Mouse (Mus musculus) testis, postnatal 14 days (tissue): Measurements from ENCODE around the gene Dera.
"Not testable (repeated sequence)": the region's sequence is repeated elsewhere in the genome, so short reads cannot be mapped to it uniquely, and the experiment has no call there.

ENCODE experiments used
- DNase-seq: peaks from one replicate; pipeline ENCODE4 v3.0.0; 2021; ENCODE audit warnings: low spot score

Gene Dera

DNA sequence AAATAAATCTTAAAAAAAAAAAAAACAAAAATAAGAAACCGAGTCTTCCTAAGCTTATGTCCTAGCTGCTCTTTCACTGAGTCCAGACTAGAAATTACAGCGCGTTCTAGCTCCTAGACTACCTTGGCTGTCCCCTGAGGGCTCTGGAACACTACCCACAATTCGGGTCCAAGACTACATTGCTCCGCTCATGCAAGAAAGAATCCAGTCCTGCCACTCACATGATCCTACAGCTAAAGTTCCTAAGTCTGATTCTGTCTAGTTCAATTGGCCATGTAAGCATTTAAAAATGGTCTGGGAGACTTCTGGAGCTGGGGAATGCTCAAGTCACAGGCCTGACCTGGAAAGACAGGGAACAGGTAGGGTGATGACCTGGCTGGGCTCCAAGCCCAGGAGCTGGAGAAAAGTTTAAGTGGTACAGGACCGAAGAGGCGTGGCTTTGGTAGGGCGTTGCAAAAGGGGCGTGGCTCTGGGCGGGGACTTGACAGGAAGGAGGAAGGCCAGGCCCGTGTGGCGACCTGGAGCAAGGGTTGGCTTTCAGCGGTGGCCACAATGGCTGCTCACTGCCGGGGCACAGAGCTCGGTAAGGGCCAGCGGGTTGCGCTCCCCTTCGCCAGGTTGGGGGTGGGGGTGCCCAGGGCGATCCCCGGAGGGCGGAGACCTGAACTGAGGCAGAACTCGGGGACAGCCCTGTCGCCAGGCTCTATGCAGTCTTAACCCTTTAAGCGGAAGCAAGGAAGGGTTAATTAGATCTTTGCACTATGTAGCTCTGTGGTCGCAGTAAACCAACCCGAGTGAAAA lies at the start of gene Dera:
TSS of gene Dera (plus strand) at position 491 of the 801 bp plus-strand sequence.
- peak; percentile 86 for DNase-seq

DNA sequence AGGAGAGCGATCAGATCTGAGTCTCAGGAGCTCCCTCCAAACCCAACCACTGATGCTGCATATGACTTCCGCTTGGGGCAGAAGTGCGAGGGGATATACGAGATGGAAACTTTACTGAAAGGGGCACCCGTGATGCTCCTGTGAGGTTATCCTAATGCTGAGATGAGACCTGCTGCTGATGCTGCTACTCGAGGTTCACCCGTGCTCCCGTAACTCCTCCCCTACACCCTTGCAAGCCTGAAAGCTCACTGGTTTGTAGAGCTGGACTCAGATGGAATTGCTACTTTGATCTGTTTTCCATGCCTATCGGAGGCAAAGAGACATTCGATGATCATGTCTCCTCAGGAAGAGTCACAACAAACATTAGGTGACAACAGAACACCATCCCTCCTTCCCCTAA lies 48.1 kb upstream of the Dera start:
- DNase-seq: no peak

GRCm38 (mm10) chr6:137708726-137709405 lies 45.5 kb upstream of the Dera start:
- DNase-seq: not testable (repeated sequence)

- no peak for DNase-seq
These were observed 43.9 kb upstream of the Dera start for GRCm38 (mm10) chr6:137710179-137711037.

GRCm38 (mm10) chr6:137712654-137713309 lies 41.6 kb upstream of the Dera start:
- DNase-seq: no peak

- DNase-seq: no peak
These were observed 41.1 kb upstream of the Dera start for GRCm38 (mm10) chr6:137713310-137713664.

DNA sequence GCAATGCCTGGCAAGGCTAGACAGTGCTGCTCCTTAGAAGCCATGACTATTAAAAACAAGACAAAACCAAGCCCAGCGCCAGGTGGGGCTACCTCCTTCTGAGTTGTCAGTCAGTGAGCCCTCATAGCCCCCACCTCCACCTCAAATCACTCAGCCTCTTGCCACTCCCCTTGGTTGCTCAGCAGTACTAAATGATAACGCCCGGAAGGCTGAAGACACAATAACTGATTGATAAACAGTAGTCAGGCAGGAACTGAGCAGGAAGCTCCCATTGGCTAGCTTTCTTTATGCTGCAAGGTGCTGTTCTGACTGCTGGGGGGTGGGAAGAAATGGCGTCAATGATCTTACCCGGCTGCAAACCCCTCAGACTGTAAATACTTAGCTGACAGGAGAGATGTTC lies 37.5 kb upstream of the Dera start:
- no peak for DNase-seq

DNA sequence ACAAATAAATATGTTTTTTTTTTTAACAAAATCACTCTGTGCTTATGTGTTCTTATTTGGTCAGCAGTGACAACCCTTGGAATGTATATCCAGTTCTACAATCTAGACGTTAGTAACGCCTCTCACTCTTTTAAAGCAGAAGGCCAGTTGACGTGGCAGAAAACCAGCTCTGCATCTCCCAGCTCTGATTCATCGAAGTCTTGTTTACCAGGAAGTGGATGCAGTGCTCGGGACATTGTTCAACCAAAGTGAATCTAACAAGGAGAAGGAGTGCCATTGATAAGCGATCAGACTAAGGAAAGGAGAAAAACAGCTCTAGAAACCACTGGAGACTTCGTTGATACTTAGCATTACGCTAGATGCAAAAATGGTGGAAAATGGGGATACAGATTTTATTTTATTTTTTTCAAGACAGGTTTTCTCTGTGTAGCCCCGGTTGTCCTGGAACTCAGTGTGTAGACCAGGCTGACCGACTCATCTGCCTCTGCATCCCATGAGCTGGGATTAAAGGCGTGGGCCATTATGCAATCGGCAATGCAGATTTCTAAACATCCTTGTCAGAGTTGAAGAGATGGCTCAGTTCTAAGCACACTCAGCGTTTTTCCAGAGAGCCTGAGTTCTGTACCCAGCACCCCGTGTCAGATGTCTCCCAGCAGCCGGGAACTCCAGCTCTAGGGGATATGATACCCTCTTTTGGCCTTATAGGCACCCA lies 32.0 kb upstream of the Dera start:
- no peak for DNase-seq

DNA sequence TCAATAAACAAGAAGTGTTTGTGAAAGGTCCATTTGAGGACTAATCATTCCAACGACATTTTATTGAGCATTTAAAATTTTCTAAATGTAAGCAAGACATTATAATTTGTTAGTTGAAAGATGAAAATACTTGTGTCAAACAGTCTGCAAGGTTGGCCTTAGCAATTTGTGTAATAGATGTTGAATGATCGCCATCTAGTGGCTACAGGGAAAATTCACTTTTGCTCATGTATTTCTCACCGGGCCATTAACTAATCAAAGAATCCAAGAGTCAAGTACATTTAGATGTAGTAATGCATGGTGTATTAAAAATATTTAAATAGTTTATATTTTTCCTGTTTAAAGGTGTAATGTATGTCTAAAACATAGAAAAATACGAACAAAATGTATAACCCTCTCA lies 30.4 kb upstream of the Dera start:
- DNase-seq: no peak

DNA sequence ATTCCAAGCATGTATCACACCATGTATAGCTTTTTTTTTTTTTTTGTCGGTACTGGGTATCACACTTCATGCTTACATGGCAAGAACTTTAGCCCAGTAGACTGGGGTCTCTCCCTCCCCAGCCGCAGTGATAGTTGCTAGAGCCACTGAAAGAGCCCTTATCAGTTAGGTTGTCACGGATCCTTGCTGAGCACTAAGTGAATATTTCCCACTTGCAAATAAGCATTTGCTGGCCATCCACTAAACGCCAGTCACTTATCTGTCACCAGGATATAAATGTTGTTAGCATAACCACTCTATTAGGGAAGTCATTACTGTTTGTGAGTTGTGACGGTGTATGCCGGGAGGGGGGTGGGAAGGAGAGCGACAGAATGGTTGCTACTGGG lies 19.9 kb upstream of the Dera start:
- no peak for DNase-seq

- DNase-seq: peak; percentile 93
These were observed 19.3 kb upstream of the Dera start, which contains the start of gene Strap for GRCm38 (mm10) chr6:137734846-137735609. Gene Strap, plus strand, starts transcription at chr6:137735078.

- no peak for DNase-seq
These were observed 18.6 kb upstream of the Dera start for GRCm38 (mm10) chr6:137735671-137736238.

- no peak for DNase-seq
These were observed 13.4 kb upstream of the Dera start for GRCm38 (mm10) chr6:137740972-137741371.

- no peak for DNase-seq
These were observed 9.6 kb upstream of the Dera start for GRCm38 (mm10) chr6:137744700-137745099.

- DNase-seq: no peak
These were observed 7.0 kb upstream of the Dera start for GRCm38 (mm10) chr6:137747174-137747928.

GRCm38 (mm10) chr6:137751551-137752274 lies 2.6 kb upstream of the Dera start:
- no peak for DNase-seq

DNA sequence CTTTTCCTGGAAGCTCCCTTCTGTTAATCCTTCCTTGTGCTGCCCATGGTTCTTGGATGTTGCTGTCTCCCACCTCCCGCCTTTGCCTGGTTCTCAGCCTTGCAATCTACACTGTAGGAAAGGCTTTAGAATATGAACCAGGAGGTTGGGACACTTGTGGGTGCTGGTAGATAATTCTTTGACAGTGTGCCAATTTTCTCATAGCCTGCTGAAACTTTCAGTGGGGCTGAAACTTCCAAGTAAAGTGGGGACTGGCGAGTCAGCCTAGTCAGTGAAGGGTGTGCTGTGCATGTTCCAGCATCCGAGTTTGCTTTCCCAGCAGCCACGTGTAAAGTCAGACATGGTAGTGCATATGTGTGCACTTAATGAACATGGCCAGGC lies 2.1 kb upstream of the Dera start:
- DNase-seq: no peak

- no peak for DNase-seq
These were observed 499 bp downstream of the Dera start for GRCm38 (mm10) chr6:137754857-137755232.

- no peak for DNase-seq
These were observed 2.0 kb downstream of the Dera start for GRCm38 (mm10) chr6:137756310-137756709.
